Mouse (Mus musculus): ENCODE data around the gene Jpt1. TPM values are rescaled to one million over a fixed set of nuclear protein-coding genes. Genes with fewer than 3 reads are reported as not detected.
A peak's percentile ranks its signal among the peaks of the same experiment; 100 is the strongest.

The Jpt1 gene
- polyA plus RNA-seq, 1 experiment from 2014 or later, result 557 TPM

DNA sequence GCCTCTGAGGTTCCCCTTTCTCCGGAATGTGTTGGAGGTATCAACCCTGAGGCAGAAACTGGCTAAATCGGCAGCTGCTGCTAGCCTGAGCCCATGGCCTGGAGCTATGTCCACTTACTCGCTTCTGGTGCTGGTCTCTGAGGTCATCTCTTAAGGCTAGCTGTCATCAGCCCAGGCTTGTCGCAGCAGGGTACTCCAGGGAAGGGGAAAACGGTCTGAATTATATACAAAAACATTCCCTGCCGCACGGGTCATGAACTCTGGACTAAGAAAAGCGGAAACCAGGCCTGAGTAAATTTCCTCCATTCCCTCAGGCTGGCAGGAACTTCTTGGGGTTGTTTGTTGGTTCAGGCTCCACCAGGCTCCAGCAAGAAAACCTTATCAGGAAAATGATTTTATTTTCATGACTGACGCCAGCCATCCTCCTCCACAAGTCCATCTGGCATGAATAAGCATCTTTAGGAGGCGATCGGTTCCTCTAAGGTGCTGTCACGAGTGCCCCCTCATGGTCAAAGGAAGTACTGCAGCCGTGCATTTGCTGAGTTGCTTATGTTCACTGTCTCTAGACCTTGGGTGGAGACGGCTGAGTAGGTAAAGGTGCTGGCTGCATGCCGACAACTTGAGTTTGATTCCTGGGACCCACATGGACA is 40.4 kb downstream of the Jpt1 start:
- H3K27ac ChIP-seq, result peak overlapping the region; percentile 66; the same call in 1 of the 2 replicates
- no peaks in the 10 kb centered on the region for H3K27me3 ChIP-seq
- H3K4me3 ChIP-seq (replicated peaks), result peak overlapping the region; percentile 9; the same call in 1 of the 2 replicates
- H3K9ac ChIP-seq (replicated peaks), result no peak overlapping the region
- H3K4me1 ChIP-seq (replicated peaks), result peaks cover 28% of the 10 kb centered on the region
- H3K4me2 ChIP-seq, result peak overlapping the region; percentile 39
- 0 out of 2 replicates have a peak, but pooled peaks have one; percentile 22 for ATAC-seq (ENCODE audit: insufficient number of reproducible peaks, insufficient read depth, low FRiP score, low TSS enrichment, low read depth)
- WGBS, result 10% methylated on average over 15 of the region's 15 CpGs
- H3K36me3 ChIP-seq, result no peaks in the 10 kb centered on the region
- no peaks in the 10 kb centered on the region for H3K9me3 ChIP-seq

DNA sequence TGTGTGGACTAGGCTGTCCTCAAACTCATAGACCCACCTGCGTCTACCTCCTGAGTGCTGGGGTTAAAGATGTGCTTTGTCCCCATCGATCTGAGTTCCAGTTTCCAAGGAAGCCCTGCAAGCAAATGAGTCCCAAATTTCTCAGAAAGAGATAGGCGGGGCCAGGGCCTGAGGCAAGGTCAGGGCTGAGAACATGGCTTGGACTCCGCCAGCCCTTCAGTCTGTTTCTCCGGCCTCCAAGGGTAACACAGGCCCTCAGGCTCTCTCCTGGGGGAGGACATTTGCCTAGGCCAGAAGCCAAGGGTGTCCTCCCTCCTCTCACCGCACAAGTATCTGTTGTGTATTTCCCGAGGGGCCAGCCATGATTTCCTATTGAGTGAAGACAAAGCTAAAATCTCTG is 42.0 kb downstream of the Jpt1 start:
- Histone ChIP-seq H3K9ac (replicated peaks) (no peak overlapping the region), H3K27me3 (no peaks in the 10 kb centered on the region), H3K36me3 (no peaks in the 10 kb centered on the region), H3K27ac (no peak overlapping the region), H3K4me3 (replicated peaks) (no peak overlapping the region), H3K9me3 (no peaks in the 10 kb centered on the region), H3K4me2 (no peak overlapping the region), H3K4me1 (replicated peaks) (peaks cover 31% of the 10 kb centered on the region)
- ATAC-seq (ENCODE audit: insufficient number of reproducible peaks, insufficient read depth, low FRiP score, low TSS enrichment, low read depth), result no peak
- WGBS, result 86% methylated on average over 7 of the region's 7 CpGs

DNA sequence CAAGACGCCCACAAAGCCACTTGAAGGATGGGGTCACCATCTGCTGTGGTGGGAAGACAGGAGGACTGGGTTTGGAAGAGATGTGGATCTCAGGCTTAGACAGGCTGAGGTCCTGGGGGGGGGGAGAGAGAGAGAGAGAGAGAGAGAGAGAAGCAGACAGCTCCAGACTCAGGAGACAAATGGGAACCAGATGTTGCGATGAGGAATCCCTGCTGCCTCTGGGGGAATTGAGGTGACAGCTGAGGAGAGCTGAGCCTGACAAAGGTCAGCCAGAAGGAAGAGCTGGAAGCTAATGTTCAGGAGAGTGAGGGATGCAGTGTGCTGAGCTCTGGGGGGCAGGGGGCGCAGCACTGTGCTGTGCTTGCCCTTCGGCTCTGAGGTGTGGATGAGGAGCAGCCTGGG is 47.0 kb downstream of the Jpt1 start:
- Histone ChIP-seq H3K27ac (no peak overlapping the region), H3K4me3 (replicated peaks) (no peak overlapping the region), H3K27me3 (peaks cover 9% of the 10 kb centered on the region; the same call in 1 of the 2 replicates), H3K9me3 (no peaks in the 10 kb centered on the region), H3K4me1 (replicated peaks) (peaks cover 14% of the 10 kb centered on the region), H3K4me2 (no peak overlapping the region), H3K36me3 (no peaks in the 10 kb centered on the region), H3K9ac (replicated peaks) (peak overlapping the region; percentile 34; the same call in 1 of the 2 replicates)
- 3% methylated on average over 4 of the region's 4 CpGs for WGBS
- no peak for ATAC-seq (ENCODE audit: insufficient number of reproducible peaks, insufficient read depth, low FRiP score, low TSS enrichment, low read depth)

DNA sequence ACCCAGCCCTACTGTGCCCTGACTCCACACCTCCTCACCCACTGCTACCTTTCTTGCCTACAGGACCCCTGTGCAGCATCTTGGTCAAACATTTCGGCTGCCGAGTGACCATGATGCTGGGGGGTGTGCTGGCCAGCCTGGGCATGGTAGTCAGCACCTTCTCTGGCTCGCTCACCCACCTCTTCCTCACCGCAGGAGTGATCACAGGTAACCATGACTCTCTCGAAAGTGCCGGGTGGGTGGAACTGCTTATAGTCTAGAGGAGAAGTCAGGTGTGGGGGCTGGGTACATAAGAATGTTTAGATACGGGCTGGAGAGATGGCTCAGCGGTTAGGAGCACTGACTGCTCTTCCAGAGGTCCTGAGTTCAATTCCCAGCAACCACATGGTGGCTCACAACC is 49.3 kb downstream of the Jpt1 start:
- peaks cover 14% of the 10 kb centered on the region for H3K4me1 ChIP-seq (replicated peaks)
- no peaks in the 10 kb centered on the region for H3K9me3 ChIP-seq
- H3K27me3 ChIP-seq, result peaks cover 10% of the 10 kb centered on the region; the same call in 1 of the 2 replicates
- no peak overlapping the region for H3K27ac ChIP-seq
- H3K36me3 ChIP-seq, result no peaks in the 10 kb centered on the region
- H3K4me3 ChIP-seq (replicated peaks), result no peak overlapping the region
- H3K9ac ChIP-seq (replicated peaks), result no peak overlapping the region
- ATAC-seq (ENCODE audit: insufficient number of reproducible peaks, insufficient read depth, low FRiP score, low TSS enrichment, low read depth), result no peak
- 87% methylated on average over 8 of the region's 8 CpGs for WGBS
- H3K4me2 ChIP-seq, result no peak overlapping the region

DNA sequence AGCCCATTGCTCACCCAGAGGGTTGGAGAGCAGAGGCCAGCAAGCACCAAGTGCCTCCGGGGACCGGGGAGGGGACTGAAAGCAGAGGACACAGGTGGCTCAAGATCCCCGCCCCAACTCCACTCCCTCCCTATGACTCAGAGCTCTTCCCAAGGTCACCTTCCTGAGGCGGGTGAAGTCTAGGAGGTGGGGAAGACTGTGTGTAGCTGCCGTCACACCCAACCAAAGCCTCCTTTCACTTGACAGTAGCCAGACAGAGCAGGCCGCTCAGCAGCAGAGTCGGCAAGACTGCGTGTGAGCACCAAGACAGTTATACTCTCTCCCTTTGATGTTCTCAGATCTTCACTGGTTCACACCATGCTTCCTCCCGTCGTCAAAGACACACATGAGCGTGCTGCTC is 50.8 kb downstream of the Jpt1 start:
- Histone ChIP-seq H3K4me2 (no peak overlapping the region), H3K4me3 (replicated peaks) (no peak overlapping the region), H3K27ac (no peak overlapping the region), H3K27me3 (peaks cover 10% of the 10 kb centered on the region; the same call in 1 of the 2 replicates), H3K4me1 (replicated peaks) (peaks cover 14% of the 10 kb centered on the region), H3K9ac (replicated peaks) (no peak overlapping the region), H3K9me3 (no peaks in the 10 kb centered on the region), H3K36me3 (no peaks in the 10 kb centered on the region)
- 56% methylated on average over 11 of the region's 11 CpGs for WGBS
- ATAC-seq (ENCODE audit: insufficient number of reproducible peaks, insufficient read depth, low FRiP score, low TSS enrichment, low read depth), result no peak

DNA sequence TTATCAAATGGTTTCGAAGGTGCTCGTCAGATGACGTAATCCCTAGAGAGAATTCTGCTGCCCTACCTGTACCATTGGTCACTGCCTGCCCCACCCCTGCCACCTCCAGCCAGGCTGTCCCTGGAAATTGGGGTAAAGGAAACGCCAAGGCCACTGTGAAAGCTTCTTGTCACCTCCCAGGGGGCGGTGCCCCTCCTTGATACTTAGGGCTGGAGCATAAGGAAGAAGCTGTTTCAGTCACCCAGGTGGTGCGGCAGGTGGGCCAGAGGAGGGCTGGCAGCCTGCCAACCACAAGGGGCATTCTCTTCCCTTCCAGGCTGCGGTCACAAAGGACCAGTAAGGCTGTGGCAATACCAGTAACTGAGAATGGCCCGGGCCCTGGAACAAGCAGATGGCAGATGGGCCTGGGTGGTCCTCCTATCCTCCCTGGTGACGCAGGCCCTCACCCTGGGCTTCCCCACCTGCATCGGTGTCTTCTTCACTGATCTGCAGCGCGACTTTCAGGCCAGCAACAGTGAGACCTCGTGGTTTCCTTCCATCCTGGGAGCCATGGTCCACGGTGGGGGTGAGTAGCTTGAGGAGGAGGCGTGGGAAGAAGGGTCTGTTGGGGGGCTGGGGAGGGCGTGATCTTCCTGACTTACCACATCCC is 51.8 kb downstream of the Jpt1 start, which contains the start of gene Slc16a5:
Gene Slc16a5, plus strand, starts transcription at position 232 of the 649 bp plus-strand sequence.
- WGBS, result 70% methylated on average over 16 of the region's 16 CpGs
- no peak for ATAC-seq (ENCODE audit: insufficient number of reproducible peaks, insufficient read depth, low FRiP score, low TSS enrichment, low read depth)
- Histone ChIP-seq H3K9ac (replicated peaks) (no peak within 1 kb of the TSS), H3K36me3 (no peaks in the 10 kb centered on the region), H3K27me3 (peaks cover 10% of the 10 kb centered on the region; the same call in 1 of the 2 replicates), H3K4me3 (replicated peaks) (no peak within 1 kb of the TSS), H3K4me1 (replicated peaks) (peaks cover 13% of the 10 kb centered on the region), H3K27ac (no peak within 1 kb of the TSS), H3K4me2 (no peak within 1 kb of the TSS), H3K9me3 (no peaks in the 10 kb centered on the region)

DNA sequence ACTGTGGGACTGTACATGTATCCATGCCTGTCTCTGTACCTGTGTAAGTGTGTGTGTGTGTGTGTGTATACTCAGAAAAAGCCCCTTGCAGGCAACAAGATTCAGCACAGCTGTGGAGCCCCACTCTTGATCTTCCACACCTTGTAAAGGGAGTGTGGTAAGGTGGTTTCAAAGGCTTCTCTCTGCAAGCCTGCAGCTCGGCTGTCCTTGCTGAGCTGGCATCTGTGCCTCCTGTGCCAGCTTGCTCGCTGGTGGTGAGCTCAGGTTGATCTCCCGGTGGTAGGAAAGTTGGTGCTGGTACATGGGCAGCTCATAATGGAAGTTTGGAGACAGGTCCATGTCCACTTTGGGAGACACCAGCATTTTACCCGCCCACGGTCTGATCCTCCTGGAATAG is 52.3 kb downstream of the Jpt1 start:
- peaks cover 8% of the 10 kb centered on the region; the same call in 1 of the 2 replicates for H3K27me3 ChIP-seq
- no peak overlapping the region for H3K4me2 ChIP-seq
- H3K4me3 ChIP-seq (replicated peaks), result no peak overlapping the region
- WGBS, result 76% methylated on average over 5 of the region's 5 CpGs
- no peaks in the 10 kb centered on the region for H3K9me3 ChIP-seq
- H3K36me3 ChIP-seq, result no peaks in the 10 kb centered on the region
- no peak overlapping the region for H3K27ac ChIP-seq
- no peak for ATAC-seq (ENCODE audit: insufficient number of reproducible peaks, insufficient read depth, low FRiP score, low TSS enrichment, low read depth)
- H3K4me1 ChIP-seq (replicated peaks), result peaks cover 8% of the 10 kb centered on the region
- no peak overlapping the region for H3K9ac ChIP-seq (replicated peaks)

DNA sequence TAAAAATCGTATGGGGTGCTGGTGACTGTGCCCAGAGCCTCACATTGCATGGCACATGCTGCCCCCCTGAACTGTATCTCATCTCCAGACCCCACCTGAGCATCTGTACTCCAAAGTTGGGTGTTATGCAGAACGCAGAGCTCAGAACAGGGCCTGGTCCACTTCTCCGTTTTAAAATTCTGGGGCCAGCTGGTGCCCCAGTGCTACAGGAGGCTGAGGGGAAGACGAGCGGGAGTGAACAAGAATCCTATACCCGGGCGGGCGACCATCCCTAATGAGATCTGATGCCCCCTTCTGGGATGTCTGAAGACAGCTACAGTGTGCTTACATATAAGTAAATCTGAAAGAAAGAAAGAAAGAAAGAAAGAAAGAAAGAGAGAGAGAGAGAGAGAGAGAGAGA is 53.2 kb downstream of the Jpt1 start:
- no peak overlapping the region for H3K27ac ChIP-seq
- H3K9ac ChIP-seq (replicated peaks), result no peak overlapping the region
- no peaks in the 10 kb centered on the region for H3K36me3 ChIP-seq
- H3K4me2 ChIP-seq, result no peak overlapping the region
- no peak overlapping the region for H3K4me3 ChIP-seq (replicated peaks)
- no peak for ATAC-seq (ENCODE audit: insufficient number of reproducible peaks, insufficient read depth, low FRiP score, low TSS enrichment, low read depth)
- H3K4me1 ChIP-seq (replicated peaks), result peaks cover 5% of the 10 kb centered on the region; the same call in 1 of the 2 replicates
- peaks cover 6% of the 10 kb centered on the region; the same call in 1 of the 2 replicates for H3K27me3 ChIP-seq
- WGBS, result 29% methylated on average over 8 of the region's 8 CpGs
- H3K9me3 ChIP-seq, result no peaks in the 10 kb centered on the region

DNA sequence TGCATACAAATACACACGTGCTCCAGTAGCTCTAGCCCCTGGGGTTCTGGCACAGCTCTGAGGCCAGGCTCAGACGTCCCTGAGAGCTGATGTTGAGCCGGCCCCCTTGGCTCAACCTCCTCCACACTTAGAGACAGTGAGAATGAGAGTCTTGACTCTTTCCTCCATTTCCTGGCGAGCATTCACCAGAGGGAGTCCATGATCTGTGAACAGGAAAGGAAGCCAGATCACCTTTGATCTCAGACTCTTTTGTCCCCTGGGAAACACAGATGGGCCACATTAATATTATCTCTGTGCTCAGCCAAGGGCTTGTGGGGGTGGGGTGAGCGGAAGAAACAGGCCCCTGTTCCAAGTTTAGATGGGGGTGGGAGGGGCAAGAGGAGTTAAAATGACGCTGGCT is 56.8 kb downstream of the Jpt1 start:
- H3K36me3 ChIP-seq, result no peaks in the 10 kb centered on the region
- H3K27ac ChIP-seq, result no peak overlapping the region
- no peak overlapping the region for H3K4me3 ChIP-seq (replicated peaks)
- peaks cover 2% of the 10 kb centered on the region; the same call in 1 of the 2 replicates for H3K4me1 ChIP-seq (replicated peaks)
- no peak overlapping the region for H3K9ac ChIP-seq (replicated peaks)
- ATAC-seq (ENCODE audit: insufficient number of reproducible peaks, insufficient read depth, low FRiP score, low TSS enrichment, low read depth), result no peak
- H3K4me2 ChIP-seq, result no peak overlapping the region
- no peaks in the 10 kb centered on the region for H3K9me3 ChIP-seq
- 30% methylated on average over 6 of the region's 6 CpGs for WGBS
- H3K27me3 ChIP-seq, result peaks cover 3% of the 10 kb centered on the region; the same call in 1 of the 2 replicates

DNA sequence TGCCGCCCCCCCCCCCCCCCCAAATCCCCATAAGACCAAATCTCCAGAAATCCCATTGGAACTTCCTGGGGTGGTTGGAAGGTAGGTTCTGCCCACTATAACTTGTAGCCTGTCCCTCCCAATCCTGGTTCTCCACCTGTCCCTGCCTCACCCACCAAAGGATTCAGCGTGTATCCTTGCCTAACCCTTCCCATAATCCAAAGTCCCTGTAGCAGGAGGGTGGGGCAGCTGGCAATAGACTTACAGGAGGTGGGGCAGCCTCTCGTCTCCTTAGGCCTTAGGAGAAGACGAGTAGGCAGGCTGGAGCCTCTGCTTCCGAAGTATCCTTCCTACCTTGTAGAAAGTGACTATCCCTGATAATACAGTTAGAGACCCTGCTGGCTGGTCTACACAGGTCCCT is 58.0 kb downstream of the Jpt1 start:
- Histone ChIP-seq H3K4me1 (replicated peaks) (0 out of 2 replicates have a peak, but pooled peaks cover 4% of the 10 kb centered on the region), H3K9me3 (no peaks in the 10 kb centered on the region), H3K36me3 (no peaks in the 10 kb centered on the region), H3K4me3 (replicated peaks) (no peak overlapping the region), H3K27me3 (no peaks in the 10 kb centered on the region), H3K27ac (no peak overlapping the region), H3K9ac (replicated peaks) (no peak overlapping the region), H3K4me2 (no peak overlapping the region)
- WGBS, result 93% methylated on average over 5 of the region's 5 CpGs
- no peak for ATAC-seq (ENCODE audit: insufficient number of reproducible peaks, insufficient read depth, low FRiP score, low TSS enrichment, low read depth)

DNA sequence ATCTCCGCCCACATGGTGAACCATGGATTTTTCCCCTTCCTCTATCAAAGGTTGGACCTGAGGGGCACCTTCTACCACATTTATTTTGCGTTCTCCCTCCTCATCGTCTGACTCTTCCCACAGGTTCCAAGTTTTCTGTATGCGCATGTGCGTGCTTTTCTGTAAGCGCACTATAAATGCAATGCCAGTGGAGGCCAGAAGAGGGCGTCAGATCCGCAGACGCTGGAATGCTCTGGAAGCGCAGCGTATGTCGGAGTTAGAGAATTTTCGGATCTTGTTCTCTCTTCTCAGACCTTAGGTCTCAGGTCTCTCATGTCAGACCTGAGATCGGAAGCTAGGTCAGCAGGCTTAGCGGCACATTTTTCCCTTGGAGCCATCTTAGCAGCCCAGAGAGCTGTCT is 58.6 kb downstream of the Jpt1 start:
- no peak overlapping the region for H3K4me3 ChIP-seq (replicated peaks)
- ATAC-seq (ENCODE audit: insufficient number of reproducible peaks, insufficient read depth, low FRiP score, low TSS enrichment, low read depth), result no peak
- no peaks in the 10 kb centered on the region for H3K27me3 ChIP-seq
- H3K27ac ChIP-seq, result no peak overlapping the region
- no peak overlapping the region for H3K4me2 ChIP-seq
- H3K36me3 ChIP-seq, result no peaks in the 10 kb centered on the region
- H3K4me1 ChIP-seq (replicated peaks), result 0 out of 2 replicates have a peak, but pooled peaks cover 4% of the 10 kb centered on the region
- H3K9ac ChIP-seq (replicated peaks), result no peak overlapping the region
- WGBS, result 84% methylated on average over 15 of the region's 15 CpGs
- no peaks in the 10 kb centered on the region for H3K9me3 ChIP-seq
